Mouse (Mus musculus): ENCODE data around the gene Ankib1. TPM values are rescaled to one million over a fixed set of nuclear protein-coding genes. Genes with fewer than 3 reads are reported as not detected.
"Not testable (repeated sequence)": the region's sequence is repeated elsewhere in the genome, so short reads cannot be mapped to it uniquely, and the experiment has no call there.

Ankib1 gene
- polyA plus RNA-seq, 1 experiment from 2014 or later, result 15.8 TPM

GRCm38 (mm10) chr5:3798656-3799055 is 4.1 kb downstream of the Ankib1 start:
- not testable (repeated sequence) for H3K27ac ChIP-seq (ENCODE audit: low read depth, low read length); H3K36me3 ChIP-seq (ENCODE audit: control insufficient read depth, insufficient read depth, low read length); H3K9ac ChIP-seq (ENCODE audit: low read depth, low read length); H3K27me3 ChIP-seq (ENCODE audit: control insufficient read depth, insufficient read depth, low read length); H3K4me1 ChIP-seq (replicated peaks; ENCODE audit: control insufficient read depth, insufficient read depth, low read length); ATAC-seq (ENCODE audit: low FRiP score); H3K4me3 ChIP-seq (ENCODE audit: low read depth, low read length); H3K4me2 ChIP-seq (replicated peaks; ENCODE audit: low read depth, low read length); DNase-seq (ENCODE audit: low spot score); H3K9me3 ChIP-seq (ENCODE audit: control insufficient read depth, low read length)

GRCm38 (mm10) chr5:3797101-3797500 is 5.6 kb downstream of the Ankib1 start:
- H3K4me3 ChIP-seq (ENCODE audit: low read depth, low read length); H3K36me3 ChIP-seq (ENCODE audit: control insufficient read depth, insufficient read depth, low read length); ATAC-seq (ENCODE audit: low FRiP score); H3K9ac ChIP-seq (ENCODE audit: low read depth, low read length); H3K9me3 ChIP-seq (ENCODE audit: control insufficient read depth, low read length); H3K4me1 ChIP-seq (replicated peaks; ENCODE audit: control insufficient read depth, insufficient read depth, low read length); DNase-seq (ENCODE audit: low spot score); H3K27ac ChIP-seq (ENCODE audit: low read depth, low read length); H3K4me2 ChIP-seq (replicated peaks; ENCODE audit: low read depth, low read length); H3K27me3 ChIP-seq (ENCODE audit: control insufficient read depth, insufficient read depth, low read length): not testable (repeated sequence)
- WGBS, result 98% methylated on average over 2 of the region's 2 CpGs

DNA sequence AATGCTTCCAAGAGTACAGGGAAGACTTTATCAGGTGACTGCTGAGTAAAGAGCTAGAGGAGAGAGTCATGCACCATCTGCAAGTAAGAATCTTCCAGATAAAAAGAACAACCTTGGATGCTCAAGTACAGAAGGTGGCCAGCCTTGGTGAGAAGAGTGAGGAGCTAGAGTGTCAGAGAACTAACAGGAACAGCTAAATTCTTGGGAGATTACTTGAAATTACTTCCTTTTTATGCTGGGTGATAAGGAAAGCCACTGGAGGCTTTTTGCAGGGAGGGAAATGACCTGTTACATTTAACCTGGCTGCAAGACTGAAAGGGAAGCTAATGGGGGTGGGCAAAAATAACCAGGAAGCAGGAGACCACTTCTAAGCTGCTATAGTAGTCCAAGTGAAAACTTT is 11.7 kb downstream of the Ankib1 start:
- Histone ChIP-seq H3K4me1 (replicated peaks; ENCODE audit: control insufficient read depth, insufficient read depth, low read length) (no peaks in the 10 kb centered on the region), H3K9me3 (ENCODE audit: control insufficient read depth, low read length) (no peaks in the 10 kb centered on the region), H3K4me3 (ENCODE audit: low read depth, low read length) (no peak overlapping the region), H3K27me3 (ENCODE audit: control insufficient read depth, insufficient read depth, low read length) (no peaks in the 10 kb centered on the region), H3K4me2 (replicated peaks; ENCODE audit: low read depth, low read length) (no peak overlapping the region), H3K27ac (ENCODE audit: low read depth, low read length) (no peak overlapping the region), H3K36me3 (ENCODE audit: control insufficient read depth, insufficient read depth, low read length) (no peaks in the 10 kb centered on the region), H3K9ac (ENCODE audit: low read depth, low read length) (no peak overlapping the region)
- no peak for DNase-seq (ENCODE audit: low spot score)
- ATAC-seq (ENCODE audit: low FRiP score), result no peak

- ATAC-seq (ENCODE audit: low FRiP score), result no peak
- H3K4me1 ChIP-seq (replicated peaks; ENCODE audit: control insufficient read depth, insufficient read depth, low read length), result no peaks in the 10 kb centered on the region
- H3K27me3 ChIP-seq (ENCODE audit: control insufficient read depth, insufficient read depth, low read length), result no peaks in the 10 kb centered on the region
- H3K36me3 ChIP-seq (ENCODE audit: control insufficient read depth, insufficient read depth, low read length), result no peaks in the 10 kb centered on the region
- no peak overlapping the region for H3K4me3 ChIP-seq (ENCODE audit: low read depth, low read length)
- no peak overlapping the region for H3K27ac ChIP-seq (ENCODE audit: low read depth, low read length)
- H3K9ac ChIP-seq (ENCODE audit: low read depth, low read length), result no peak overlapping the region
- H3K9me3 ChIP-seq (ENCODE audit: control insufficient read depth, low read length), result no peaks in the 10 kb centered on the region
- DNase-seq (ENCODE audit: low spot score), result no peak
- WGBS, result 93% methylated on average over 4 of the region's 4 CpGs
- H3K4me2 ChIP-seq (replicated peaks; ENCODE audit: low read depth, low read length), result no peak overlapping the region
These were observed 15.2 kb downstream of the Ankib1 start for GRCm38 (mm10) chr5:3787548-3787947.

DNA sequence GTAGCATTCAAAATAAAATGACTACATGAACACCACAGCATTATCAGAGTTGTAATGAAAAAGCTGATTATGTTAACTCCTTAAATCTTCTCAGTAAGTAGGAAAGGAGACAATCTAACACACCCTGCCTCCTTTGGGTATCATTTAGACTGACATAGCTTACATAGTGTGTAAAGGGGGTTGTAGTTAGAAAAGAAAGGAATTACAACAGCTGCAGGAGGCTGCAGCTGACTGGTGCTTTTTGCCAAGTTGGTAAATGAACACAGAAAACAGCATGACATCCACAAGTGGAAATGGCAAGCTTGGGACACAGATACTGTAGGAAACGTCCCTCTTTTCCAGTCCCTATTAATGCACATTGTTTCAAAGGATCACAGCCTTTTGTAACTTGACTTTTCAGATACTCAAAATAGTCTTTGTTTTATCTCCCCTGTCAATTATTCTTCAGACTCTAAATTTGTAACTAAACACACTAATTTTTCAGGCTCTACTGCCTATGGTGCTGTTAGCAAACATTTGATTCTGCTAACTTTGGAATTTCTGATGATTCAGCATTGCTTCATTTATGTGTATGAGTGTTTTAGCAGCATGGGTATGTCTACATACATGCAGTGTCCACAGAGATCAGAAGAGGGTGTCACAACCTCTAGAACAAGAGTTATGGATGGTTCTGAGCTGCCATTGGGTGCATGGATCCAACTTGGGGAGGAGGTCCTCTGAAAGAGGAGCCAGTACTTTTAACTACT is 17.8 kb downstream of the Ankib1 start:
- 75% methylated on average over 1 of the region's 1 CpGs for WGBS
- no peak overlapping the region for H3K27ac ChIP-seq (ENCODE audit: low read depth, low read length)

GRCm38 (mm10) chr5:3783947-3784681 is 18.6 kb downstream of the Ankib1 start:
- Histone ChIP-seq H3K9me3 (ENCODE audit: control insufficient read depth, low read length) (no peaks in the 10 kb centered on the region), H3K27me3 (ENCODE audit: control insufficient read depth, insufficient read depth, low read length) (no peaks in the 10 kb centered on the region), H3K9ac (ENCODE audit: low read depth, low read length) (no peak overlapping the region), H3K4me1 (replicated peaks; ENCODE audit: control insufficient read depth, insufficient read depth, low read length) (no peaks in the 10 kb centered on the region), H3K4me2 (replicated peaks; ENCODE audit: low read depth, low read length) (no peak overlapping the region), H3K4me3 (ENCODE audit: low read depth, low read length) (no peak overlapping the region), H3K27ac (ENCODE audit: low read depth, low read length) (no peak overlapping the region), H3K36me3 (ENCODE audit: control insufficient read depth, insufficient read depth, low read length) (no peaks in the 10 kb centered on the region)
- DNase-seq (ENCODE audit: low spot score), result no peak
- no peak for ATAC-seq (ENCODE audit: low FRiP score)
- 91% methylated on average over 2 of the region's 2 CpGs for WGBS

More for the DNA sequence above, 17.8 kb downstream of the Ankib1 start:
- Histone ChIP-seq H3K27me3 (ENCODE audit: control insufficient read depth, insufficient read depth, low read length) (no peaks in the 10 kb centered on the region), H3K4me2 (replicated peaks; ENCODE audit: low read depth, low read length) (no peak overlapping the region), H3K36me3 (ENCODE audit: control insufficient read depth, insufficient read depth, low read length) (no peaks in the 10 kb centered on the region), H3K4me1 (replicated peaks; ENCODE audit: control insufficient read depth, insufficient read depth, low read length) (no peaks in the 10 kb centered on the region), H3K4me3 (ENCODE audit: low read depth, low read length) (no peak overlapping the region), H3K9ac (ENCODE audit: low read depth, low read length) (no peak overlapping the region), H3K9me3 (ENCODE audit: control insufficient read depth, low read length) (no peaks in the 10 kb centered on the region)
- DNase-seq (ENCODE audit: low spot score) (no peak), ATAC-seq (ENCODE audit: low FRiP score) (no peak)

DNA sequence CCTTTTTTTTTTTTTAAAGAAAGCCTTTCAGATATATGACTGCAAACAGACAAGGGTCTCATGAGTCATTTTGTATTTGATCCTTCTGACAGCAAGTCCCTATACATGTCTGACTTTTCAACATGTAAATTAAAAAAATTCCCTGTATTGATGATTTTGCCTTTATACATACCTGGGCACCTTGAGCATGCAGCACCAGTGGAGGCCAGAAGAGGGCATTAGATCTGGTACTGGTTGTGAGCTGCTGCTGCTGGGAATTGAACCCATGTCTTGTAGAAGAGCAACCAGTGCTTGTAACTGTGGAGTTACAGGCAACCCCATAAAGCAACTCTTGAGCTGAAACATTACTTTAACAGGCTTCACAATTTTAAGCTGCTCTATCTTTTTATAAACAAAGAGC is 20.1 kb downstream of the Ankib1 start:
- Histone ChIP-seq H3K27me3 (ENCODE audit: control insufficient read depth, insufficient read depth, low read length) (no peaks in the 10 kb centered on the region), H3K27ac (ENCODE audit: low read depth, low read length) (no peak overlapping the region), H3K36me3 (ENCODE audit: control insufficient read depth, insufficient read depth, low read length) (no peaks in the 10 kb centered on the region), H3K4me3 (ENCODE audit: low read depth, low read length) (no peak overlapping the region), H3K9me3 (ENCODE audit: control insufficient read depth, low read length) (no peaks in the 10 kb centered on the region), H3K4me2 (replicated peaks; ENCODE audit: low read depth, low read length) (no peak overlapping the region), H3K9ac (ENCODE audit: low read depth, low read length) (no peak overlapping the region), H3K4me1 (replicated peaks; ENCODE audit: control insufficient read depth, insufficient read depth, low read length) (no peaks in the 10 kb centered on the region)
- DNase-seq (ENCODE audit: low spot score) (no peak), ATAC-seq (ENCODE audit: low FRiP score) (no peak)

DNA sequence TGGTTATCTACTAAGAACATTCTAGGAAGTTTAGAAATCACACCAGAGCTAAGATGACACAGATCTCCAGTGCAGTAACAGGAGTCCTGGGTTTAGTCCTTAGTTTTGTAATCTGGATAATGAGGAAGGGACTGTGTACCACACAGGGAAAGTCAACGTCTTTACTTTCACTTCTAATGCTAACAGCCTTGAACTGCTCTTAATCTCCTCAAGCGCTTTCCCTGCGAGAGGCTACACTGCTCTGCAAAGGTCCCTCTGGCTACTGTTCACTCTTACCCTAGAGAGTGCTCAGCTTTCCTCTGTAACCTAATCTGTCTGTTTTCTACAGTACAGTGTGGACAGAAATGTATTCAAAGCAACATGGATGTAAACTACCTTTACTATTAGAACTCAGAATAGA is 30.7 kb downstream of the Ankib1 start:
- no peak overlapping the region for H3K4me3 ChIP-seq (ENCODE audit: low read depth, low read length)
- H3K9ac ChIP-seq (ENCODE audit: low read depth, low read length), result no peak overlapping the region
- H3K36me3 ChIP-seq (ENCODE audit: control insufficient read depth, insufficient read depth, low read length), result no peaks in the 10 kb centered on the region
- no peaks in the 10 kb centered on the region for H3K27me3 ChIP-seq (ENCODE audit: control insufficient read depth, insufficient read depth, low read length)
- H3K9me3 ChIP-seq (ENCODE audit: control insufficient read depth, low read length), result no peaks in the 10 kb centered on the region
- ATAC-seq (ENCODE audit: low FRiP score) (no peak), DNase-seq (ENCODE audit: low spot score) (no peak)
- H3K4me1 ChIP-seq (replicated peaks; ENCODE audit: control insufficient read depth, insufficient read depth, low read length), result no peaks in the 10 kb centered on the region
- 81% methylated on average over 3 of the region's 3 CpGs for WGBS
- H3K27ac ChIP-seq (ENCODE audit: low read depth, low read length), result no peak overlapping the region
- no peak overlapping the region for H3K4me2 ChIP-seq (replicated peaks; ENCODE audit: low read depth, low read length)

GRCm38 (mm10) chr5:3771512-3771911 is 31.2 kb downstream of the Ankib1 start:
- Histone ChIP-seq H3K36me3 (ENCODE audit: control insufficient read depth, insufficient read depth, low read length) (no peaks in the 10 kb centered on the region), H3K27ac (ENCODE audit: low read depth, low read length) (no peak overlapping the region), H3K4me2 (replicated peaks; ENCODE audit: low read depth, low read length) (no peak overlapping the region), H3K9ac (ENCODE audit: low read depth, low read length) (no peak overlapping the region), H3K9me3 (ENCODE audit: control insufficient read depth, low read length) (no peaks in the 10 kb centered on the region), H3K4me3 (ENCODE audit: low read depth, low read length) (no peak overlapping the region), H3K4me1 (replicated peaks; ENCODE audit: control insufficient read depth, insufficient read depth, low read length) (no peaks in the 10 kb centered on the region), H3K27me3 (ENCODE audit: control insufficient read depth, insufficient read depth, low read length) (no peaks in the 10 kb centered on the region)
- 86% methylated on average over 3 of the region's 3 CpGs for WGBS
- ATAC-seq (ENCODE audit: low FRiP score), result no peak
- DNase-seq (ENCODE audit: low spot score), result no peak
